Mouse (Mus musculus) liver, embryonic 12.5 days (tissue): ENCODE results near the gene Dixdc1. TPM values are rescaled to one million over a fixed set of nuclear protein-coding genes. Genes with fewer than 3 reads are reported as not detected.

ENCODE experiments used
- ATAC-seq: fragments of 200-750 bp; cut with Nextera tagmentation; 2 replicates; pipeline ENCODE4 v1.8.0; 2017; ENCODE audit warnings: moderate number of reproducible peaks, mild to moderate bottlenecking, moderate library complexity
- H3K27ac ChIP-seq: fragments of 300-500 bp; sonication (generic); 2 replicates; pipeline ENCODE4 v1.5.1; 2016; ENCODE audit warnings: mild to moderate bottlenecking
- H3K27me3 ChIP-seq: fragments of 300-500 bp; sonication (generic); replicated peaks from 2 replicates; pipeline ENCODE4 v1.6.1; 2016; ENCODE audit warnings: mild to moderate bottlenecking, moderate library complexity
- H3K36me3 ChIP-seq: fragments of 300-500 bp; sonication (generic); 2 replicates; pipeline ENCODE4 v1.6.1; 2016; ENCODE audit warnings: mild to moderate bottlenecking, moderate library complexity
- H3K4me1 ChIP-seq: fragments of 300-500 bp; sonication (generic); 2 replicates; pipeline ENCODE4 v1.6.1; 2016
- H3K4me2 ChIP-seq: fragments of 300-500 bp; sonication (generic); 2 replicates; pipeline ENCODE4 v1.6.1; 2016; ENCODE audit warnings: mild to moderate bottlenecking, moderate library complexity
- H3K4me3 ChIP-seq: fragments of 300-500 bp; sonication (generic); 2 replicates; pipeline ENCODE4 v1.5.1; 2016; ENCODE audit warnings: mild to moderate bottlenecking, moderate library complexity
- H3K9ac ChIP-seq: fragments of 300-500 bp; sonication (generic); 2 replicates; pipeline ENCODE4 v1.6.1; 2016; ENCODE audit warnings: mild to moderate bottlenecking, moderate library complexity
- H3K9me3 ChIP-seq: fragments of 300-500 bp; sonication (generic); replicated peaks from 2 replicates; pipeline ENCODE4 v1.6.1; 2016; ENCODE audit warnings: mild to moderate bottlenecking, moderate library complexity
- WGBS: fragments of 180-500 bp; shearing (Covaris S2); methylation state at CpG from one replicate; pipeline ENCODE4 v1.1.7; 2016; ENCODE audit not compliant: insufficient replicate concordance; 5-methylcytosine and 5-hydroxymethylcytosine counted together
- polyA plus RNA-seq: library from polyadenylated mRNA; unstranded; fragments of >200 nt; fragmentation: Nextera tagmentation; extraction: Ambion mirVana; gene quantifications from 2 replicates; pipeline ENCODE4 v1.2.1, GENCODE M21; 2016

Dixdc1 gene
- polyA plus RNA-seq, 1 experiment from 2014 or later, result 1.2 TPM

GRCm38 (mm10) chr9:50616766-50617603, 122.3 kb downstream of the Dixdc1 start, which contains the start of the genes Pih1d2 and Nkapd1:
Gene Pih1d2 (plus strand): TSS chr9:50617321.
Gene Nkapd1 (minus strand): TSS chr9:50617464.
- under 1% methylated on average over 81 of the region's 81 CpGs for WGBS
- H3K27ac ChIP-seq, result peak within 1 kb of the TSS; percentile 94
- peak; percentile 91 for ATAC-seq

GRCm38 (mm10) chr9:50616161-50616560, 123.2 kb downstream of the Dixdc1 start:
- WGBS, result 28% methylated on average over 11 of the region's 11 CpGs
- peak overlapping the region; percentile 93 for H3K9ac ChIP-seq
- H3K4me2 ChIP-seq, result peak overlapping the region; percentile 84
- H3K36me3 ChIP-seq, result peaks cover 41% of the 10 kb centered on the region
- H3K4me1 ChIP-seq, result peaks cover 20% of the 10 kb centered on the region
- H3K9me3 ChIP-seq, result no peaks in the 10 kb centered on the region
- no peak for ATAC-seq
- peak overlapping the region; percentile 94 for H3K27ac ChIP-seq
- H3K27me3 ChIP-seq, result no peaks in the 10 kb centered on the region
- peak overlapping the region; percentile 98 for H3K4me3 ChIP-seq

More at GRCm38 (mm10) chr9:50616766-50617603, 122.3 kb downstream of the Dixdc1 start, which contains the start of the genes Pih1d2 and Nkapd1:
- Histone ChIP-seq H3K4me1 (peaks cover 20% of the 10 kb centered on the region), H3K27me3 (no peaks in the 10 kb centered on the region), H3K4me2 (peak within 1 kb of the TSS; percentile 84), H3K4me3 (peak within 1 kb of the TSS; percentile 98), H3K9ac (peak within 1 kb of the TSS; percentile 93), H3K36me3 (peaks cover 34% of the 10 kb centered on the region), H3K9me3 (no peaks in the 10 kb centered on the region)

Other genes with a start within 250 kb of the Dixdc1 start
- 0.15 and 0.23 TPM in 2 replicates for gene Plet1, start 245.0 kb downstream of the Dixdc1 start, polyA plus RNA-seq
- gene Pts, start 210.8 kb downstream of the Dixdc1 start, polyA plus RNA-seq, result 46.8 and 47.6 TPM in 2 replicates
- gene Il18, start 184.7 kb downstream of the Dixdc1 start, polyA plus RNA-seq, result 2.3 and 3.1 TPM in 2 replicates
- gene Bco2, start 184.3 kb downstream of the Dixdc1 start, polyA plus RNA-seq, result 0.18 TPM in 2 replicates
- gene Tex12, start 178.2 kb downstream of the Dixdc1 start, polyA plus RNA-seq, result not detected in 2 replicates
- gene Sdhd, start 135.7 kb downstream of the Dixdc1 start, polyA plus RNA-seq, result 344 and 352 TPM in 2 replicates
- gene Timm8b, start 135.6 kb downstream of the Dixdc1 start, polyA plus RNA-seq, result 229 and 237 TPM in 2 replicates
- 1.9 and 2.4 TPM in 2 replicates for gene Pih1d2, start 122.2 kb downstream of the Dixdc1 start, polyA plus RNA-seq
- 12.5 and 13.1 TPM in 2 replicates for gene Nkapd1, start 122.1 kb downstream of the Dixdc1 start, polyA plus RNA-seq
- gene Dlat, start 79.7 kb downstream of the Dixdc1 start, polyA plus RNA-seq, result 47.2 and 47.9 TPM in 2 replicates
- gene 2310030G06Rik, start 7.0 kb upstream of the Dixdc1 start, polyA plus RNA-seq, result 2.0 and 2.5 TPM in 2 replicates
- gene Cryab, start 11.8 kb upstream of the Dixdc1 start, polyA plus RNA-seq, result 6.6 and 7.8 TPM in 2 replicates
- gene Hspb2, start 12.8 kb upstream of the Dixdc1 start, polyA plus RNA-seq, result 0.82 and 1.2 TPM in 2 replicates
- gene Fdxacb1, start 28.7 kb upstream of the Dixdc1 start, polyA plus RNA-seq, result 11.5 and 13.7 TPM in 2 replicates
- gene Alg9, start 35.5 kb upstream of the Dixdc1 start, polyA plus RNA-seq, result 20.9 and 23.1 TPM in 2 replicates
- 14.5 and 15.1 TPM in 2 replicates for gene 1110032A03Rik, start 36.0 kb upstream of the Dixdc1 start, polyA plus RNA-seq
- 131 and 137 TPM in 2 replicates for gene Ppp2r1b, start 105.8 kb upstream of the Dixdc1 start, polyA plus RNA-seq